Mouse (Mus musculus) intestine, embryonic 15.5 days (tissue): ENCODE data around the gene Crybb1. TPM values are rescaled to one million over a fixed set of nuclear protein-coding genes. Genes with fewer than 3 reads are reported as not detected.
A peak's percentile ranks its signal among the peaks of the same experiment; 100 is the strongest.

Experiments used
- ATAC-seq: fragments of 200-750 bp; cut with Nextera tagmentation; 2 replicates; pipeline ENCODE4 v1.8.0; 2017; ENCODE audit warnings: moderate TSS enrichment, moderate library complexity
- H3K27ac ChIP-seq: fragments of 300-500 bp; sonication (generic); 2 replicates; pipeline ENCODE4 v1.5.1; 2015; ENCODE audit warnings: mild to moderate bottlenecking, inconsistent platforms
- H3K27me3 ChIP-seq: fragments of 300-500 bp; sonication (generic); replicated peaks from 2 replicates; pipeline ENCODE4 v1.6.1; 2015; ENCODE audit warnings: inconsistent platforms
- H3K36me3 ChIP-seq: fragments of 300-500 bp; sonication (generic); 2 replicates; pipeline ENCODE4 v1.6.1; 2015; ENCODE audit warnings: inconsistent platforms
- H3K4me1 ChIP-seq: fragments of 300-500 bp; sonication (generic); replicated peaks from 2 replicates; pipeline ENCODE4 v1.6.1; 2015; ENCODE audit warnings: inconsistent platforms
- H3K4me2 ChIP-seq: fragments of 300-500 bp; sonication (generic); replicated peaks from 2 replicates; pipeline ENCODE4 v1.6.1; 2015; ENCODE audit warnings: mild to moderate bottlenecking, inconsistent platforms
- H3K4me3 ChIP-seq: fragments of 300-500 bp; sonication (generic); replicated peaks from 2 replicates; pipeline ENCODE4 v1.5.1; 2015; ENCODE audit warnings: inconsistent platforms
- H3K9ac ChIP-seq: fragments of 300-500 bp; sonication (generic); 2 replicates; pipeline ENCODE4 v1.6.1; 2015; ENCODE audit warnings: inconsistent platforms
- H3K9me3 ChIP-seq: fragments of 300-500 bp; sonication (generic); 2 replicates; pipeline ENCODE4 v1.6.1; 2016; ENCODE audit warnings: inconsistent platforms
- WGBS: fragments of 180-500 bp; shearing (Covaris S2); methylation state at CpG from one replicate; pipeline ENCODE4 v1.1.7; 2015; 5-methylcytosine and 5-hydroxymethylcytosine counted together
- polyA plus RNA-seq: library from polyadenylated mRNA; unstranded; fragments of >200 nt; fragmentation: Nextera tagmentation; extraction: Ambion mirVana; gene quantifications from 2 replicates; pipeline ENCODE4 v1.2.1, GENCODE M21; 2015

Crybb1 gene
- polyA plus RNA-seq, 1 experiment from 2014 or later = 1.9 TPM

- no peaks in the 10 kb centered on the region for H3K36me3 ChIP-seq
- no peak for ATAC-seq
- no peak overlapping the region for H3K4me3 ChIP-seq
- no peak overlapping the region for H3K4me2 ChIP-seq
- H3K27me3 ChIP-seq = no peaks in the 10 kb centered on the region
- peak overlapping the region; percentile 32; the same call in 1 of the 2 replicates for H3K27ac ChIP-seq
- WGBS = 73% methylated on average over 7 of the region's 7 CpGs
- no peaks in the 10 kb centered on the region for H3K9me3 ChIP-seq
- peaks cover 43% of the 10 kb centered on the region for H3K4me1 ChIP-seq
- H3K9ac ChIP-seq = no peak overlapping the region
Measured at GRCm38 (mm10) chr5:112284203-112284582, 28.6 kb downstream of the Crybb1 start.

- peaks cover 39% of the 10 kb centered on the region for H3K4me1 ChIP-seq
- no peak overlapping the region for H3K4me3 ChIP-seq
- no peak overlapping the region for H3K9ac ChIP-seq
- WGBS = 88% methylated on average over 7 of the region's 7 CpGs
- H3K4me2 ChIP-seq = no peak overlapping the region
- no peaks in the 10 kb centered on the region for H3K27me3 ChIP-seq
- ATAC-seq = no peak
- H3K27ac ChIP-seq = no peak overlapping the region
- no peaks in the 10 kb centered on the region for H3K36me3 ChIP-seq
- H3K9me3 ChIP-seq = no peaks in the 10 kb centered on the region
Measured at GRCm38 (mm10) chr5:112285548-112286085, 30.0 kb downstream of the Crybb1 start.

- Histone ChIP-seq H3K4me3 (no peak overlapping the region), H3K4me1 (peaks cover 34% of the 10 kb centered on the region), H3K27me3 (no peaks in the 10 kb centered on the region), H3K36me3 (no peaks in the 10 kb centered on the region), H3K9ac (no peak overlapping the region), H3K9me3 (no peaks in the 10 kb centered on the region), H3K4me2 (no peak overlapping the region), H3K27ac (peak overlapping the region; percentile 32; the same call in 1 of the 2 replicates)
- WGBS = 68% methylated on average over 2 of the region's 2 CpGs
- ATAC-seq = no peak
Measured at GRCm38 (mm10) chr5:112286608-112286983, 31.0 kb downstream of the Crybb1 start.

- no peaks in the 10 kb centered on the region for H3K27me3 ChIP-seq
- H3K4me1 ChIP-seq = peaks cover 33% of the 10 kb centered on the region
- H3K36me3 ChIP-seq = no peaks in the 10 kb centered on the region
- peak; percentile 41 for ATAC-seq
- H3K9ac ChIP-seq = 0 out of 2 replicates have a peak overlapping the region, but pooled peaks have one; percentile 11
- no peak overlapping the region for H3K4me3 ChIP-seq
- no peak overlapping the region for H3K4me2 ChIP-seq
- WGBS = 61% methylated on average over 11 of the region's 11 CpGs
- H3K27ac ChIP-seq = peak overlapping the region; percentile 32; the same call in 1 of the 2 replicates
- H3K9me3 ChIP-seq = no peaks in the 10 kb centered on the region
Measured at GRCm38 (mm10) chr5:112286984-112287641, 31.5 kb downstream of the Crybb1 start.

GRCm38 (mm10) chr5:112287652-112288051, 32.0 kb downstream of the Crybb1 start:
- no peak overlapping the region for H3K27ac ChIP-seq
- no peaks in the 10 kb centered on the region for H3K27me3 ChIP-seq
- no peaks in the 10 kb centered on the region for H3K36me3 ChIP-seq
- H3K4me3 ChIP-seq = no peak overlapping the region
- ATAC-seq = no peak
- WGBS = 89% methylated on average over 2 of the region's 2 CpGs
- H3K4me1 ChIP-seq = peaks cover 30% of the 10 kb centered on the region
- no peaks in the 10 kb centered on the region for H3K9me3 ChIP-seq
- H3K9ac ChIP-seq = 0 out of 2 replicates have a peak overlapping the region, but pooled peaks have one; percentile 11
- no peak overlapping the region for H3K4me2 ChIP-seq

- H3K4me1 ChIP-seq = peaks cover 37% of the 10 kb centered on the region
- no peak overlapping the region for H3K9ac ChIP-seq
- 0 out of 2 replicates have a peak overlapping the region, but pooled peaks have one; percentile 4 for H3K4me2 ChIP-seq
- no peaks in the 10 kb centered on the region for H3K9me3 ChIP-seq
- ATAC-seq = no peak
- no peak overlapping the region for H3K27ac ChIP-seq
- no peaks in the 10 kb centered on the region for H3K36me3 ChIP-seq
- H3K27me3 ChIP-seq = no peaks in the 10 kb centered on the region
- H3K4me3 ChIP-seq = no peak overlapping the region
- 72% methylated on average over 9 of the region's 9 CpGs for WGBS
Measured at GRCm38 (mm10) chr5:112288193-112289141, 32.9 kb downstream of the Crybb1 start.

GRCm38 (mm10) chr5:112289236-112289635, 33.6 kb downstream of the Crybb1 start:
- Histone ChIP-seq H3K27ac (no peak overlapping the region), H3K9ac (no peak overlapping the region), H3K4me2 (no peak overlapping the region), H3K4me1 (peaks cover 41% of the 10 kb centered on the region), H3K4me3 (no peak overlapping the region), H3K27me3 (no peaks in the 10 kb centered on the region), H3K36me3 (no peaks in the 10 kb centered on the region), H3K9me3 (no peaks in the 10 kb centered on the region)
- no peak for ATAC-seq
- 45% methylated on average over 8 of the region's 8 CpGs for WGBS

GRCm38 (mm10) chr5:112289819-112290535, 34.4 kb downstream of the Crybb1 start:
- peaks cover 45% of the 10 kb centered on the region for H3K4me1 ChIP-seq
- no peaks in the 10 kb centered on the region for H3K36me3 ChIP-seq
- no peak for ATAC-seq
- no peak overlapping the region for H3K27ac ChIP-seq
- WGBS = 84% methylated on average over 16 of the region's 16 CpGs
- H3K9me3 ChIP-seq = no peaks in the 10 kb centered on the region
- H3K4me3 ChIP-seq = no peak overlapping the region
- no peak overlapping the region for H3K4me2 ChIP-seq
- no peak overlapping the region for H3K9ac ChIP-seq
- H3K27me3 ChIP-seq = no peaks in the 10 kb centered on the region

GRCm38 (mm10) chr5:112290536-112290880, 34.9 kb downstream of the Crybb1 start:
- Histone ChIP-seq H3K4me2 (no peak overlapping the region), H3K4me1 (peaks cover 48% of the 10 kb centered on the region), H3K27ac (no peak overlapping the region), H3K9me3 (no peaks in the 10 kb centered on the region), H3K27me3 (no peaks in the 10 kb centered on the region), H3K36me3 (no peaks in the 10 kb centered on the region), H3K9ac (no peak overlapping the region), H3K4me3 (no peak overlapping the region)
- no peak for ATAC-seq
- WGBS = 92% methylated on average over 8 of the region's 8 CpGs

GRCm38 (mm10) chr5:112291866-112292265, 36.3 kb downstream of the Crybb1 start:
- Histone ChIP-seq H3K9me3 (no peaks in the 10 kb centered on the region), H3K9ac (no peak overlapping the region), H3K4me3 (no peak overlapping the region), H3K36me3 (no peaks in the 10 kb centered on the region), H3K4me1 (peaks cover 45% of the 10 kb centered on the region), H3K27ac (no peak overlapping the region), H3K4me2 (no peak overlapping the region), H3K27me3 (no peaks in the 10 kb centered on the region)
- WGBS = 90% methylated on average over 5 of the region's 5 CpGs
- no peak for ATAC-seq

- H3K4me2 ChIP-seq = no peak overlapping the region
- no peaks in the 10 kb centered on the region for H3K27me3 ChIP-seq
- ATAC-seq = no peak
- peaks cover 45% of the 10 kb centered on the region for H3K4me1 ChIP-seq
- H3K9ac ChIP-seq = no peak overlapping the region
- no peak overlapping the region for H3K27ac ChIP-seq
- WGBS = 85% methylated on average over 17 of the region's 17 CpGs
- no peaks in the 10 kb centered on the region for H3K36me3 ChIP-seq
- no peak overlapping the region for H3K4me3 ChIP-seq
- no peaks in the 10 kb centered on the region for H3K9me3 ChIP-seq
Measured at GRCm38 (mm10) chr5:112292343-112292980, 36.8 kb downstream of the Crybb1 start.
